Mouse (Mus musculus) limb, embryonic 15.5 days (tissue): Measurements from ENCODE around the gene D430019H16Rik. TPM values are rescaled to one million over a fixed set of nuclear protein-coding genes. Genes with fewer than 3 reads are reported as not detected.
A peak's percentile ranks its signal among the peaks of the same experiment; 100 is the strongest.

ENCODE experiments used
- ATAC-seq: fragments of 200-750 bp; cut with Nextera tagmentation; 2 replicates; pipeline ENCODE4 v1.8.0; 2017; ENCODE audit warnings: low read depth, moderate TSS enrichment; ENCODE audit not compliant: insufficient number of reproducible peaks, low FRiP score, low TSS enrichment
- H3K27ac ChIP-seq: fragments of 300-500 bp; sonication (generic); 2 replicates; pipeline ENCODE4 v1.5.1; 2015; ENCODE audit warnings: moderate library complexity, mild to moderate bottlenecking, inconsistent platforms
- H3K27me3 ChIP-seq: fragments of 300-500 bp; sonication (generic); 2 replicates; pipeline ENCODE4 v1.6.1; 2015; ENCODE audit warnings: inconsistent platforms
- H3K36me3 ChIP-seq: fragments of 300-500 bp; sonication (generic); 2 replicates; pipeline ENCODE4 v1.6.1; 2015; ENCODE audit warnings: inconsistent platforms
- H3K4me1 ChIP-seq: fragments of 300-500 bp; sonication (generic); 2 replicates; pipeline ENCODE4 v1.6.1; 2015; ENCODE audit warnings: inconsistent platforms
- H3K4me2 ChIP-seq: fragments of 300-500 bp; sonication (generic); 2 replicates; pipeline ENCODE4 v1.6.1; 2015; ENCODE audit warnings: mild to moderate bottlenecking, inconsistent platforms
- H3K4me3 ChIP-seq: fragments of 300-500 bp; sonication (generic); 2 replicates; pipeline ENCODE4 v1.5.1; 2015; ENCODE audit warnings: mild to moderate bottlenecking, inconsistent platforms
- H3K9ac ChIP-seq: fragments of 300-500 bp; sonication (generic); 2 replicates; pipeline ENCODE4 v1.6.1; 2015; ENCODE audit warnings: inconsistent platforms
- H3K9me3 ChIP-seq: fragments of 300-500 bp; sonication (generic); 2 replicates; pipeline ENCODE4 v1.6.1; 2016; ENCODE audit warnings: inconsistent platforms
- WGBS: fragments of 180-500 bp; shearing (Covaris S2); methylation state at CpG from one replicate; pipeline ENCODE4 v1.1.7; 2015; 5-methylcytosine and 5-hydroxymethylcytosine counted together
- polyA plus RNA-seq: library from polyadenylated mRNA; unstranded; fragments of >200 nt; fragmentation: Nextera tagmentation; extraction: Ambion mirVana; gene quantifications from 2 replicates; pipeline ENCODE4 v1.2.1, GENCODE M21; 2015

The D430019H16Rik gene
- polyA plus RNA-seq = 1.4 and 2.0 TPM in 2 replicates

GRCm38 (mm10) chr12:105453670-105454257 is at the start of gene D430019H16Rik:
TSS of gene D430019H16Rik (plus strand) at chr12:105453856.
- Histone ChIP-seq H3K27ac (0 out of 2 replicates have a peak within 1 kb of the TSS, but pooled peaks have one; percentile 1), H3K9ac (peak within 1 kb of the TSS; percentile 52), H3K9me3 (no peaks in the 10 kb centered on the region), H3K4me3 (peak within 1 kb of the TSS; percentile 66), H3K27me3 (no peaks in the 10 kb centered on the region), H3K4me1 (peaks cover 40% of the 10 kb centered on the region), H3K4me2 (peak within 1 kb of the TSS; percentile 92), H3K36me3 (no peaks in the 10 kb centered on the region)
- WGBS = 0% methylated on average over 38 of the region's 38 CpGs
- peak; percentile 84 for ATAC-seq

GRCm38 (mm10) chr12:105406008-105406407 is 47.6 kb upstream of the D430019H16Rik start:
- Histone ChIP-seq H3K36me3 (no peaks in the 10 kb centered on the region), H3K4me2 (no peak overlapping the region), H3K4me1 (no peaks in the 10 kb centered on the region), H3K27me3 (no peaks in the 10 kb centered on the region), H3K9me3 (no peaks in the 10 kb centered on the region), H3K27ac (no peak overlapping the region), H3K4me3 (no peak overlapping the region), H3K9ac (no peak overlapping the region)
- no peak for ATAC-seq
- 61% methylated on average over 6 of the region's 6 CpGs for WGBS

GRCm38 (mm10) chr12:105413909-105414308 is 39.7 kb upstream of the D430019H16Rik start:
- Histone ChIP-seq H3K4me1 (no peaks in the 10 kb centered on the region), H3K9me3 (no peaks in the 10 kb centered on the region), H3K36me3 (no peaks in the 10 kb centered on the region), H3K27me3 (no peaks in the 10 kb centered on the region), H3K9ac (no peak overlapping the region), H3K4me2 (no peak overlapping the region), H3K4me3 (no peak overlapping the region), H3K27ac (no peak overlapping the region)
- WGBS = 80% methylated on average over 8 of the region's 8 CpGs
- no peak for ATAC-seq

GRCm38 (mm10) chr12:105420476-105420875 is 33.2 kb upstream of the D430019H16Rik start:
- Histone ChIP-seq H3K27me3 (peaks cover 2% of the 10 kb centered on the region; the same call in 1 of the 2 replicates), H3K4me2 (no peak overlapping the region), H3K36me3 (no peaks in the 10 kb centered on the region), H3K9me3 (no peaks in the 10 kb centered on the region), H3K4me3 (no peak overlapping the region), H3K4me1 (no peaks in the 10 kb centered on the region), H3K27ac (no peak overlapping the region), H3K9ac (no peak overlapping the region)
- WGBS = 29% methylated on average over 6 of the region's 6 CpGs
- ATAC-seq = no peak

- no peak overlapping the region for H3K4me3 ChIP-seq
- H3K4me2 ChIP-seq = no peak overlapping the region
- no peak overlapping the region for H3K9ac ChIP-seq
- no peaks in the 10 kb centered on the region for H3K9me3 ChIP-seq
- H3K4me1 ChIP-seq = peaks cover 5% of the 10 kb centered on the region; the same call in 1 of the 2 replicates
- H3K27me3 ChIP-seq = peaks cover 3% of the 10 kb centered on the region; the same call in 1 of the 2 replicates
- no peak overlapping the region for H3K27ac ChIP-seq
- 71% methylated on average over 7 of the region's 7 CpGs for WGBS
- ATAC-seq = no peak
- H3K36me3 ChIP-seq = no peaks in the 10 kb centered on the region
These were observed 27.1 kb upstream of the D430019H16Rik start for GRCm38 (mm10) chr12:105426541-105426940.

GRCm38 (mm10) chr12:105427039-105427757 is 26.5 kb upstream of the D430019H16Rik start:
- H3K4me1 ChIP-seq = peaks cover 5% of the 10 kb centered on the region; the same call in 1 of the 2 replicates
- no peaks in the 10 kb centered on the region for H3K36me3 ChIP-seq
- H3K27me3 ChIP-seq = peaks cover 3% of the 10 kb centered on the region; the same call in 1 of the 2 replicates
- no peaks in the 10 kb centered on the region for H3K9me3 ChIP-seq
- H3K4me2 ChIP-seq = peak overlapping the region; percentile 25; the same call in 1 of the 2 replicates
- H3K4me3 ChIP-seq = no peak overlapping the region
- WGBS = 17% methylated on average over 10 of the region's 10 CpGs
- peak; percentile 49; the same call in 1 of the 2 replicates for ATAC-seq
- H3K9ac ChIP-seq = no peak overlapping the region
- H3K27ac ChIP-seq = no peak overlapping the region

- no peaks in the 10 kb centered on the region for H3K9me3 ChIP-seq
- 42% methylated on average over 3 of the region's 3 CpGs for WGBS
- no peak for ATAC-seq
These were observed 21.8 kb upstream of the D430019H16Rik start for GRCm38 (mm10) chr12:105431872-105432271.

GRCm38 (mm10) chr12:105432807-105433206 is 20.8 kb upstream of the D430019H16Rik start:
- H3K4me1 ChIP-seq = no peaks in the 10 kb centered on the region
- no peak overlapping the region for H3K4me2 ChIP-seq
- no peak overlapping the region for H3K4me3 ChIP-seq
- 69% methylated on average over 3 of the region's 3 CpGs for WGBS
- H3K9me3 ChIP-seq = no peaks in the 10 kb centered on the region
- no peaks in the 10 kb centered on the region for H3K27me3 ChIP-seq
- ATAC-seq = no peak
- no peaks in the 10 kb centered on the region for H3K36me3 ChIP-seq
- no peak overlapping the region for H3K27ac ChIP-seq
- no peak overlapping the region for H3K9ac ChIP-seq

More at GRCm38 (mm10) chr12:105431872-105432271, 21.8 kb upstream of the D430019H16Rik start:
- Histone ChIP-seq H3K4me2 (no peak overlapping the region), H3K27me3 (no peaks in the 10 kb centered on the region), H3K36me3 (no peaks in the 10 kb centered on the region), H3K27ac (no peak overlapping the region), H3K4me3 (no peak overlapping the region), H3K9ac (no peak overlapping the region), H3K4me1 (peaks cover 4% of the 10 kb centered on the region; the same call in 1 of the 2 replicates)

- H3K9ac ChIP-seq = no peak overlapping the region
- no peak for ATAC-seq
- 26% methylated on average over 5 of the region's 5 CpGs for WGBS
- no peaks in the 10 kb centered on the region for H3K4me1 ChIP-seq
- H3K36me3 ChIP-seq = no peaks in the 10 kb centered on the region
- no peaks in the 10 kb centered on the region for H3K27me3 ChIP-seq
- no peak overlapping the region for H3K4me2 ChIP-seq
- no peaks in the 10 kb centered on the region for H3K9me3 ChIP-seq
- H3K27ac ChIP-seq = 0 out of 2 replicates have a peak overlapping the region, but pooled peaks have one; percentile 11
- H3K4me3 ChIP-seq = no peak overlapping the region
These were observed 15.4 kb upstream of the D430019H16Rik start for GRCm38 (mm10) chr12:105438259-105438658.

- H3K4me1 ChIP-seq = no peaks in the 10 kb centered on the region
- H3K27ac ChIP-seq = no peak overlapping the region
- no peak for ATAC-seq
- 69% methylated on average over 6 of the region's 6 CpGs for WGBS
- no peaks in the 10 kb centered on the region for H3K36me3 ChIP-seq
- no peaks in the 10 kb centered on the region for H3K9me3 ChIP-seq
- no peak overlapping the region for H3K9ac ChIP-seq
- H3K27me3 ChIP-seq = no peaks in the 10 kb centered on the region
- H3K4me2 ChIP-seq = no peak overlapping the region
- H3K4me3 ChIP-seq = no peak overlapping the region
These were observed 13.7 kb upstream of the D430019H16Rik start for GRCm38 (mm10) chr12:105439976-105440375.

- Histone ChIP-seq H3K4me3 (no peak overlapping the region), H3K4me1 (no peaks in the 10 kb centered on the region), H3K9me3 (no peaks in the 10 kb centered on the region; the same call in 1 of the 2 replicates), H3K36me3 (no peaks in the 10 kb centered on the region), H3K9ac (no peak overlapping the region), H3K27ac (no peak overlapping the region), H3K4me2 (no peak overlapping the region), H3K27me3 (no peaks in the 10 kb centered on the region)
- ATAC-seq = no peak
- WGBS = 60% methylated on average over 5 of the region's 5 CpGs
These were observed 10.1 kb upstream of the D430019H16Rik start for GRCm38 (mm10) chr12:105443569-105443968.

- Histone ChIP-seq H3K27ac (no peak overlapping the region), H3K36me3 (no peaks in the 10 kb centered on the region), H3K4me2 (no peak overlapping the region), H3K9me3 (no peaks in the 10 kb centered on the region; the same call in 1 of the 2 replicates), H3K4me1 (no peaks in the 10 kb centered on the region), H3K4me3 (no peak overlapping the region), H3K9ac (no peak overlapping the region), H3K27me3 (no peaks in the 10 kb centered on the region)
- 69% methylated on average over 6 of the region's 6 CpGs for WGBS
- no peak for ATAC-seq
These were observed 7.9 kb upstream of the D430019H16Rik start for GRCm38 (mm10) chr12:105445767-105446166.
